Mouse (Mus musculus): ENCODE results near the gene Prkce. TPM values are rescaled to one million over a fixed set of nuclear protein-coding genes. Genes with fewer than 3 reads are reported as not detected.

Gene Prkce
- polyA plus RNA-seq, 1 experiment from 2014 or later, result 6.7 TPM

DNA sequence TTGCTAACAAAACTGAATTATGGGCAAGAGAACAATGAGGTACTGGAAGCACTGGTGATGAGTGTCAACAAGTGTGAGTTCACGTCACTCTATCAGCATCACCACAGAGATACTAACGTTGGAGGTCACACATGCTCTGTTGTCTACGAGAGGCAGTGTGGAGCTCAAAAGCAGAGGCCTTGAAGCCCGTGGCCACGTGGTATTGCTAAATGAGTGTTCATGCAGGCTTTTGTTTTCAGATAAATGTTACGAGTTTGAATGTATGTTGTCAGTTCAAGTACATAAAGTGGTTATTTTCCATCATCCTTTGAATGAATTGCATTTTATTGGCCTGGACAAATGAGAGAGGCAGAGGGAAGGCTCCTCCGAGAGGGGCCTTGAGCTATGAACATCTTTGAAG lies 276.3 kb downstream of the Prkce start:
- ATAC-seq (replicated peaks; ENCODE audit: insufficient number of reproducible peaks, low FRiP score, low TSS enrichment, low read depth), result no peak
- H3K9ac ChIP-seq (replicated peaks; ENCODE audit: low read length), result no peak overlapping the region
- WGBS, result 83% methylated on average over 7 of the region's 7 CpGs

DNA sequence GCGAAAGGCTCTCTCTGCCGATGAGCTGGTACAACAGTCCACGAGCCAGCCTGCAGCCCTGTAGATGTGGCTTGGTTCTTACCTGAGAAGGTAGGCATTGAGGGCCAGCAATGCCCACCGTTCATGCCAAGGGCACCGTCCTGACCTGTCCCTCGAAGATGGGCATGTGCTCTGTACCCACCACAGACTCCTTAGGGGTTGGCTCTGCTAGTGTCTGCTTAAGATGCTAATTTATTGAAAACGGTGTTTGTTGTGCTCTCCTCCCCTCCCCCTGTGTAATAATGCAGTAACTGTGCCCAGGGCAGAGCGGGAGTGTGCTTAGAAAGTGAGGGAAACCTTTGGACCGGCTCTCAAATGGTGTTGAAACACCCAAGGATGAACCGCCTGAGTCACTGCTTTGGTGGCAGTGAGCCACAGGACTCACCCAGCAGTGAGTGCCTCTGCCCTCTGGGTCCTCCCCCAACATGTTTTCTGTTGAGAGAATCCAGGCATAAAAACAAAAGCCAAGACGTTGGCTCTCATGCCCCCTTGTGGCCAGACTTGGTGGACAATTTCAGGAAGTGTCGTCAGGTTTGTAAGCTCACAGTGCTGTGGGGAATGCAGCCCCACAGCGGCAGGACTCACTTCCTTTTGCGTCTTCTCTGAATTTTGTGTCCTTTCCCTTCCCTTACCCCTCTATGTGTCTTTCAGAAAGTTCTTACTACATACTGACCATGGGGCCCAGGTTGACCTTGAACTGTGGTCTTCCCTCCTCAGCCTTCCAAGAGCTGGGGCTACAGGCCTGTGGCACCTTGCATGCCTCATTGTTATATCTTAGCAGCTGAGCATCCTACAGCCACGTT lies 277.2 kb downstream of the Prkce start:
- Histone ChIP-seq H3K27me3 (ENCODE audit: control insufficient read depth, insufficient read depth, low read length) (no peaks in the 10 kb centered on the region), H3K4me2 (ENCODE audit: low read depth, low read length) (no peak overlapping the region), H3K9ac (replicated peaks; ENCODE audit: low read length) (no peak overlapping the region), H3K36me3 (replicated peaks; ENCODE audit: control insufficient read depth, insufficient read depth, low read depth, low read length) (no peaks in the 10 kb centered on the region), H3K4me3 (ENCODE audit: low read depth, low read length) (no peak overlapping the region), H3K27ac (replicated peaks; ENCODE audit: low read depth, low read length) (no peak overlapping the region), H3K9me3 (replicated peaks; ENCODE audit: control insufficient read depth, low read length) (no peaks in the 10 kb centered on the region), H3K4me1 (ENCODE audit: control insufficient read depth, insufficient read depth, low read length) (no peaks in the 10 kb centered on the region; the same call in 1 of the 2 replicates)
- ATAC-seq (replicated peaks; ENCODE audit: insufficient number of reproducible peaks, low FRiP score, low TSS enrichment, low read depth) (peak; percentile 78), DNase-seq (ENCODE audit: low spot score) (peak; percentile 94)
- 37% methylated on average over 15 of the region's 15 CpGs for WGBS

More for the DNA sequence above, 276.3 kb downstream of the Prkce start:
- Histone ChIP-seq H3K4me2 (ENCODE audit: low read depth, low read length) (no peak overlapping the region), H3K9me3 (replicated peaks; ENCODE audit: control insufficient read depth, low read length) (no peaks in the 10 kb centered on the region), H3K27me3 (ENCODE audit: control insufficient read depth, insufficient read depth, low read length) (no peaks in the 10 kb centered on the region), H3K4me1 (ENCODE audit: control insufficient read depth, insufficient read depth, low read length) (no peaks in the 10 kb centered on the region; the same call in 1 of the 2 replicates), H3K27ac (replicated peaks; ENCODE audit: low read depth, low read length) (no peak overlapping the region), H3K36me3 (replicated peaks; ENCODE audit: control insufficient read depth, insufficient read depth, low read depth, low read length) (no peaks in the 10 kb centered on the region), H3K4me3 (ENCODE audit: low read depth, low read length) (no peak overlapping the region)
- no peak for DNase-seq (ENCODE audit: low spot score)

GRCm38 (mm10) chr17:86445420-86445720 lies 277.8 kb downstream of the Prkce start:
- ATAC-seq (replicated peaks; ENCODE audit: insufficient number of reproducible peaks, low FRiP score, low TSS enrichment, low read depth) (no peak), DNase-seq (ENCODE audit: low spot score) (no peak)
- no peaks in the 10 kb centered on the region; the same call in 1 of the 2 replicates for H3K4me1 ChIP-seq (ENCODE audit: control insufficient read depth, insufficient read depth, low read length)
- WGBS, result 67% methylated on average over 3 of the region's 3 CpGs
- no peaks in the 10 kb centered on the region for H3K36me3 ChIP-seq (replicated peaks; ENCODE audit: control insufficient read depth, insufficient read depth, low read depth, low read length)
- no peak overlapping the region for H3K9ac ChIP-seq (replicated peaks; ENCODE audit: low read length)
- no peak overlapping the region for H3K4me2 ChIP-seq (ENCODE audit: low read depth, low read length)
- H3K27ac ChIP-seq (replicated peaks; ENCODE audit: low read depth, low read length), result no peak overlapping the region
- no peaks in the 10 kb centered on the region for H3K27me3 ChIP-seq (ENCODE audit: control insufficient read depth, insufficient read depth, low read length)
- H3K4me3 ChIP-seq (ENCODE audit: low read depth, low read length), result no peak overlapping the region
- no peaks in the 10 kb centered on the region for H3K9me3 ChIP-seq (replicated peaks; ENCODE audit: control insufficient read depth, low read length)

DNA sequence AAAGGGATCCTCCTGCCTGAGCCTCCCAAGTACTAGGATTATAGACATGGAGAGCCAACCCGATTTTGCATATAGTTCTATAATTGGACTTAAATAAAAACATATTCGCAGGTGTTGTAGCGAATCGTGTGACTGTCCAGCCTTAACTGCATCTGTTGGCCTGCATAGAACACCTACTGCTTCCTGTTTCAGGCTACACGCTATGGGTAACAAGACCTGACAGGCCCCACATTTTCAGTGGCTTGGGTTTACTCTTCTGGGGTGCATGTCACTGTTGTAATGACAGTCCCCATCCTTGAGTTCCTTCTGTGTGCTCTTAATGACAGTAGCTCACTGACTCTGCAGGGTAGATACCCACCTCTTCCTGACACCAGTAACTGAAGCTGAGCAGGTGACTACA lies 278.3 kb downstream of the Prkce start:
- WGBS, result 90% methylated on average over 5 of the region's 5 CpGs
- no peak overlapping the region for H3K27ac ChIP-seq (replicated peaks; ENCODE audit: low read depth, low read length)
- H3K4me2 ChIP-seq (ENCODE audit: low read depth, low read length), result no peak overlapping the region
- no peak for ATAC-seq (replicated peaks; ENCODE audit: insufficient number of reproducible peaks, low FRiP score, low TSS enrichment, low read depth)
- no peaks in the 10 kb centered on the region for H3K27me3 ChIP-seq (ENCODE audit: control insufficient read depth, insufficient read depth, low read length)
- no peak overlapping the region for H3K4me3 ChIP-seq (ENCODE audit: low read depth, low read length)
- H3K4me1 ChIP-seq (ENCODE audit: control insufficient read depth, insufficient read depth, low read length), result no peaks in the 10 kb centered on the region; the same call in 1 of the 2 replicates
- no peak overlapping the region for H3K9ac ChIP-seq (replicated peaks; ENCODE audit: low read length)
- no peaks in the 10 kb centered on the region for H3K36me3 ChIP-seq (replicated peaks; ENCODE audit: control insufficient read depth, insufficient read depth, low read depth, low read length)
- DNase-seq (ENCODE audit: low spot score), result no peak
- no peaks in the 10 kb centered on the region for H3K9me3 ChIP-seq (replicated peaks; ENCODE audit: control insufficient read depth, low read length)

- Histone ChIP-seq H3K4me1 (ENCODE audit: control insufficient read depth, insufficient read depth, low read length) (no peaks in the 10 kb centered on the region; the same call in 1 of the 2 replicates), H3K9ac (replicated peaks; ENCODE audit: low read length) (no peak overlapping the region), H3K27me3 (ENCODE audit: control insufficient read depth, insufficient read depth, low read length) (no peaks in the 10 kb centered on the region), H3K27ac (replicated peaks; ENCODE audit: low read depth, low read length) (no peak overlapping the region), H3K4me2 (ENCODE audit: low read depth, low read length) (no peak overlapping the region), H3K4me3 (ENCODE audit: low read depth, low read length) (no peak overlapping the region), H3K36me3 (replicated peaks; ENCODE audit: control insufficient read depth, insufficient read depth, low read depth, low read length) (no peaks in the 10 kb centered on the region), H3K9me3 (replicated peaks; ENCODE audit: control insufficient read depth, low read length) (no peaks in the 10 kb centered on the region)
- WGBS, result 80% methylated on average over 4 of the region's 4 CpGs
- ATAC-seq (replicated peaks; ENCODE audit: insufficient number of reproducible peaks, low FRiP score, low TSS enrichment, low read depth), result no peak
- no peak for DNase-seq (ENCODE audit: low spot score)
Measured at GRCm38 (mm10) chr17:86447101-86447598, 279.6 kb downstream of the Prkce start.

DNA sequence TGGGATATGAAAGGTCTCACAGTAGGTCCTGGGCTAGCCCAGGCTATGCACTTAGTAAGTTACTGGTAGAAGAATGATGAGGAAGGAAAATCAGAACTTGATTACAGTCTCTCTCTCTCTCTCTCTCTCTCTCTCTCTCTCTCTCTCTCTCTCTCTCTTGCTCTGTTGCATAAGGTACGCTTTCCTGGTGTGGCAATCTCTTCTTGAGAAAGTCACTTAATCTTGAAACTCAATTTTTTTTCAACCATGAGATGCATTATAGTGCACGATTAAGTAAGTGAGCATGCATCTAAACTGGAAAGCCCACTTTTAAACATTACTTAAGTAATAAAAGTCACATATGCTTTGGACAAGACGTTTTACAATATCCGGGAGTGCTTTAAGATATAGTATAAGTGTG lies 285.3 kb downstream of the Prkce start:
- no peak for ATAC-seq (replicated peaks; ENCODE audit: insufficient number of reproducible peaks, low FRiP score, low TSS enrichment, low read depth)
- no peak overlapping the region for H3K4me3 ChIP-seq (ENCODE audit: low read depth, low read length)
- H3K9ac ChIP-seq (replicated peaks; ENCODE audit: low read length), result no peak overlapping the region
- DNase-seq (ENCODE audit: low spot score), result no peak
- no peaks in the 10 kb centered on the region for H3K9me3 ChIP-seq (replicated peaks; ENCODE audit: control insufficient read depth, low read length)
- H3K4me1 ChIP-seq (ENCODE audit: control insufficient read depth, insufficient read depth, low read length), result no peaks in the 10 kb centered on the region
- H3K27me3 ChIP-seq (ENCODE audit: control insufficient read depth, insufficient read depth, low read length), result no peaks in the 10 kb centered on the region
- H3K36me3 ChIP-seq (replicated peaks; ENCODE audit: control insufficient read depth, insufficient read depth, low read depth, low read length), result no peaks in the 10 kb centered on the region
- WGBS, result 91% methylated on average over 4 of the region's 4 CpGs
- no peak overlapping the region for H3K27ac ChIP-seq (replicated peaks; ENCODE audit: low read depth, low read length)
- H3K4me2 ChIP-seq (ENCODE audit: low read depth, low read length), result no peak overlapping the region

DNA sequence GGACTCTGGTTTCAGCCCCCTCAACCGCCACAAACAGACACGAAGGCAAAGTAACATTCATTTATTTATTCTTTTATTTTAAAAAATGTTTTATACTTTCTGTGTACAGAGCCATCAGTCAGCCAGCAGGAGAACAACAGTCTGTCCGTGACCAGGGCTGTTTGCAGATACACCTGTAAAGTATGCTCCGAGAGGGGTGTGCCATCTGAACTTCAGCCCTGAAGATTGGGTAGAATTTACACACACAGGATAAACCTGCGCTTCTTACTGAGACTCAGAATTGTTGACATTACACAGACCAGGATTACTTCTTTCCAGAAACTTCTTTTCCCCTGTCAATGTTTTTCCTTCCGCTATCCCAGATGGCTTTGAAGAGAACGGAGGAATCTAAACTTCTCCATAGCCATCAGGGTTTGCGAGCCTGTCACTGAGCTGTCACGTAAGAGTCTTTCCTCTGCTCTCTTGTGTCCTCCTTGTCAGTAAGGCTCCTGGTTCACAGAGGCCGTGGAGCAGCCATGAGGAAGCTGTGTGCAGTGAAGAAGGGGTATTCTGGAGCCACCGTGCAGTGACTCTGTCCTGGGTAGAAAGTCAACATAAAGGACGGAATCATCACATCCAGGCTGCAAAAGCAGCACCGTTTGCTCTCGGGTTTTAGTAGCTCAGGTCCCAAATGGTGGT lies 286.2 kb downstream of the Prkce start:
- no peaks in the 10 kb centered on the region for H3K27me3 ChIP-seq (ENCODE audit: control insufficient read depth, insufficient read depth, low read length)
- H3K4me1 ChIP-seq (ENCODE audit: control insufficient read depth, insufficient read depth, low read length), result no peaks in the 10 kb centered on the region
- no peak overlapping the region for H3K27ac ChIP-seq (replicated peaks; ENCODE audit: low read depth, low read length)
- DNase-seq (ENCODE audit: low spot score) (no peak), ATAC-seq (replicated peaks; ENCODE audit: insufficient number of reproducible peaks, low FRiP score, low TSS enrichment, low read depth) (no peak)
- no peak overlapping the region for H3K4me2 ChIP-seq (ENCODE audit: low read depth, low read length)
- no peaks in the 10 kb centered on the region for H3K9me3 ChIP-seq (replicated peaks; ENCODE audit: control insufficient read depth, low read length)
- no peak overlapping the region for H3K4me3 ChIP-seq (ENCODE audit: low read depth, low read length)
- no peaks in the 10 kb centered on the region for H3K36me3 ChIP-seq (replicated peaks; ENCODE audit: control insufficient read depth, insufficient read depth, low read depth, low read length)
- no peak overlapping the region for H3K9ac ChIP-seq (replicated peaks; ENCODE audit: low read length)
- WGBS, result 86% methylated on average over 14 of the region's 14 CpGs

- Histone ChIP-seq H3K9me3 (replicated peaks; ENCODE audit: control insufficient read depth, low read length) (no peaks in the 10 kb centered on the region), H3K36me3 (replicated peaks; ENCODE audit: control insufficient read depth, insufficient read depth, low read depth, low read length) (no peaks in the 10 kb centered on the region), H3K9ac (replicated peaks; ENCODE audit: low read length) (no peak overlapping the region), H3K4me1 (ENCODE audit: control insufficient read depth, insufficient read depth, low read length) (no peaks in the 10 kb centered on the region), H3K27me3 (ENCODE audit: control insufficient read depth, insufficient read depth, low read length) (no peaks in the 10 kb centered on the region), H3K4me3 (ENCODE audit: low read depth, low read length) (no peak overlapping the region), H3K27ac (replicated peaks; ENCODE audit: low read depth, low read length) (no peak overlapping the region), H3K4me2 (ENCODE audit: low read depth, low read length) (no peak overlapping the region)
- DNase-seq (ENCODE audit: low spot score), result no peak
- ATAC-seq (replicated peaks; ENCODE audit: insufficient number of reproducible peaks, low FRiP score, low TSS enrichment, low read depth), result no peak
- 85% methylated on average over 3 of the region's 3 CpGs for WGBS
Measured at GRCm38 (mm10) chr17:86454351-86454706, 286.7 kb downstream of the Prkce start.

All from embryonic facial prominence, embryonic 11.5 days (tissue).